Mouse (Mus musculus) right cerebral cortex, adult 2 months (tissue): ENCODE measurements around the gene Ube2cbp.

Experiments
- DNase-seq, 2 experiments: peaks; one replicate each; pipeline ENCODE4 v3.0.0; 2021 to 2022; ENCODE audit warnings: low spot score in 2 of 2

The Ube2cbp gene

GRCm38 (mm10) chr9:86435510-86435909 is 29.2 kb downstream of the Ube2cbp start:
- DNase-seq: no peak

- no peak for DNase-seq
Observed at GRCm38 (mm10) chr9:86423331-86423730, 41.4 kb downstream of the Ube2cbp start.

GRCm38 (mm10) chr9:86419366-86419765 is 45.4 kb downstream of the Ube2cbp start:
- peak; percentile 29 to 44 for DNase-seq

- no peak for DNase-seq
Observed at GRCm38 (mm10) chr9:86417971-86418370, 46.8 kb downstream of the Ube2cbp start.

- no peak for DNase-seq
Observed at GRCm38 (mm10) chr9:86395785-86396184, 69.0 kb downstream of the Ube2cbp start.

GRCm38 (mm10) chr9:86395012-86395411 is 69.7 kb downstream of the Ube2cbp start:
- DNase-seq: no peak

GRCm38 (mm10) chr9:86393586-86394272 is 71.0 kb downstream of the Ube2cbp start:
- DNase-seq: no peak

- no peak for DNase-seq
Observed at GRCm38 (mm10) chr9:86391467-86391866, 73.3 kb downstream of the Ube2cbp start.

GRCm38 (mm10) chr9:86390713-86391112 is 74.0 kb downstream of the Ube2cbp start:
- DNase-seq: peak in 1 of 2 experiments; percentile 10

GRCm38 (mm10) chr9:86388538-86388937 is 76.2 kb downstream of the Ube2cbp start:
- DNase-seq: no peak

- DNase-seq: no peak
Observed at GRCm38 (mm10) chr9:86376923-86377322, 87.8 kb downstream of the Ube2cbp start.

GRCm38 (mm10) chr9:86372783-86373567 is 91.8 kb downstream of the Ube2cbp start:
- no peak for DNase-seq

- no peak for DNase-seq
Observed at GRCm38 (mm10) chr9:86369208-86369607, 95.5 kb downstream of the Ube2cbp start.

GRCm38 (mm10) chr9:86360536-86360935 is 104.2 kb downstream of the Ube2cbp start:
- DNase-seq: peak in 1 of 2 experiments; percentile 6

GRCm38 (mm10) chr9:86355851-86356250 is 108.9 kb downstream of the Ube2cbp start:
- DNase-seq: no peak

- no peak for DNase-seq
Observed at GRCm38 (mm10) chr9:86351491-86351890, 113.3 kb downstream of the Ube2cbp start.

GRCm38 (mm10) chr9:86336792-86337191 is 128.0 kb downstream of the Ube2cbp start:
- DNase-seq: no peak

GRCm38 (mm10) chr9:86336361-86336760 is 128.4 kb downstream of the Ube2cbp start:
- DNase-seq: no peak

GRCm38 (mm10) chr9:86335588-86335987 is 129.2 kb downstream of the Ube2cbp start:
- no peak for DNase-seq

- no peak for DNase-seq
Observed at GRCm38 (mm10) chr9:86334357-86334756, 130.4 kb downstream of the Ube2cbp start.

- DNase-seq: no peak
Observed at GRCm38 (mm10) chr9:86330591-86330990, 134.2 kb downstream of the Ube2cbp start.

- DNase-seq: no peak
Observed at GRCm38 (mm10) chr9:86328270-86328669, 136.5 kb downstream of the Ube2cbp start.

- no peak for DNase-seq
Observed at GRCm38 (mm10) chr9:86327341-86327740, 137.4 kb downstream of the Ube2cbp start.
